Mouse (Mus musculus) granulocyte monocyte progenitor cell, adult 5-6 weeks (primary cell): ENCODE measurements around the gene Fcer1g. TPM values are rescaled to one million over a fixed set of nuclear protein-coding genes. Genes with fewer than 3 reads are reported as not detected.

ENCODE experiments used
- ATAC-seq: replicated peaks from 2 replicates; pipeline ENCODE4 v1.8.0; 2016; ENCODE audit warnings: mild to moderate bottlenecking, moderate TSS enrichment, inconsistent platforms; ENCODE audit not compliant: poor library complexity, severe bottlenecking
- total RNA-seq, 2 experiments: library from RNA; stranded (forward) in 1 of 2; stranded (reverse) in 1 of 2; fragments of 200-712, 200-1000 nt in 1 of 2; fragments of >200 nt in 1 of 2; fragmentation: Nextera tagmentation in 1 of 2; gene quantifications; 2 replicates each; pipeline ENCODE4 v1.2.3; 2014 to 2017

The Fcer1g gene
- total RNA-seq, 2 experiments from 2014 or later = 143 to 359 TPM

- no peak for ATAC-seq
Observed at GRCm38 (mm10) chr1:171193093-171193840, 40.9 kb downstream of the Fcer1g start.

- no peak for ATAC-seq
Observed at GRCm38 (mm10) chr1:171192283-171192682, 41.9 kb downstream of the Fcer1g start.

DNA sequence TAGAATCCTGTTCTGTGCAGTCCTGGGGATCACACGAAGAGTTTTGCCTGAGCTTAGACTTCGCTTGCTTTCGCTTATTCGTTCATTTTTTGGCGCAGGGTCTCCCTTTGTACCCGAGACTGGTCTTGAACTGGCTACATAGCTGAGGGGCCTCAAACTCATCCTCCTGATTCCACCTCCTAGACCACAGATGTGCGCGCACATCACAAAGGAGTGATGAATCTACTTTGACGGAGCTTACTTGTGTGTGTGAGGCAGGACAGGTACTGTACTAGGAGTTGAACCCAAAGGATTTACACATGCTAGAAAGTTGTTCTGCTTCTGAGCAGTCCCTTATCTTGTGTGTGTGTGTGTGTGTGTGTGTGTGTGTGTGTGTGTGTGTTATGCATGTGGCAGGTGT lies 43.3 kb downstream of the Fcer1g start:
- ATAC-seq = no peak

DNA sequence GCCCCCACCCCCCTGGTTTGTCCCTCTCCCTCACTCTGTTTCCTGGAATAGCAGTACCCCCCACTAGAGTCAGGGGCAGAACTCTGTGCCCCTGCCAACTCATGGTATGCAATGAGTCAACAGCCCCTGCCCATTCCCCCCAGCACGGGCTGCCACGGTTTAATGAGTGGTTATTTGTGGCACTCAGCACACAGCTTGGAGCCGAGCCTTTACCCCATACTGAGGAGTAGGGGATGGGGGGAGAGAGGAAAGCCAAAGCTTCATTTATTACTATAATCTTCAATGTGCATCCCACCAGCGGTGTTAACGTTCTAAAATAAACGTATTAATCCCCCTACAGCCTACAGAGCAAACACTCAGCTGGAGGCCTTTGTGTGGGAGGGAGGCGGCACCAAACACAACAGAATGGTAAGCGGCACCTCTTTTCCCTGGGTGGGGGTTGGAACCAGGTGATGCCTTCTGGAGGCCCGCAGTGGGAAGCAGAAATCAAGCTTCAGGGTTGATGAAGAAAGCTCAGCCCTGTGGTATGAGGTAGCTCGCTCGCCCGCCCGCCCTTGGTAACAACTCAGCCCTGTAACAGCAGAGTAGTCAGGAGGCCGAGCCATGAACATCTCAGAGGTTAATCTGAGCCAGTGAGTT lies 44.6 kb downstream of the Fcer1g start:
- ATAC-seq = no peak

GRCm38 (mm10) chr1:171189046-171189445 lies 45.1 kb downstream of the Fcer1g start:
- ATAC-seq = no peak

DNA sequence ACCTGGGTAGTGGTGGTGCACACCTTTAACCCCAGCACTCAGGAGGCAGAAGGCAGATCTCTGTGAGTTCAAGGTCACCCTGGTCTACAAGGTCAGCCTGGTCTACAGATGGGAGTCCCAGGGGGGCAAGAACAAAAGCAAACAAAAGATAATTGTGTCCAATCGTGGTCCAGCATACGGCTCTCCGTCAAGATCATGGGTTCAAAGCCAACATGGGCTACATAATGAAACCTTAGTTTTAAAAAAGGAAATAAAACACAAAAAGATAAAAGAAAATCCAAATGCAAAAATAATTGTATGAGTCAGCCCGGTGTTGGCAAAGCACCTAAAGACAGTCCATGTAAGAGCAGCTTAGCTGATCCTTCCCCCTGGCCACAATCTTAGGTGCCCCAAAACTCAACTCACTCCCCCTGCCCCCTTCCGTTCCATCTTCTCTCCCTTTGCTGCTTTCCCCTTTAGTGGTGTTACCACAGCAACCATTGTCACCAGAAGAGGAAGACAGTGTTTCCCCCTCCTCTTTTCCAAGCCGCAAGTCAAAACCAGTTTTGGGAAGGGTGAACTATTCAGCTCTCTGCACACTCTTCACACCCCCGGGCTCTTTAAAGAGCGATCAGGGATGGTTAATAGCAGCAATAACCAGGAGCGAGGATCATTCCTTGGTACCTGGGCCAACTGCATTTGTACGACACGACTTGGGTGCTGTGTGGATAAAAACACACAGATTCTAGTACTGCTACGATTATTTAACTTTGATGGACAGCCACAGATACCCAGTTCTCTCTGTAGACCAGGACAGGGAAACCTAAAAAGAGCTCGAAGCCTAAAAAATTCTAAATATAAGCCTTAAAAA lies 46.1 kb downstream of the Fcer1g start:
- ATAC-seq = peak; percentile 65

- ATAC-seq = no peak
Observed at GRCm38 (mm10) chr1:171185655-171186054, 48.5 kb downstream of the Fcer1g start.

GRCm38 (mm10) chr1:171184314-171184713 lies 49.9 kb downstream of the Fcer1g start:
- ATAC-seq = peak; percentile 86

- no peak for ATAC-seq
Observed at GRCm38 (mm10) chr1:171183620-171184019, 50.5 kb downstream of the Fcer1g start.

- no peak for ATAC-seq
Observed at GRCm38 (mm10) chr1:171183025-171183424, 51.1 kb downstream of the Fcer1g start.

Other genes starting within 250 kb of the Fcer1g start
- 0.58 and 2.9 TPM in 2 replicates for gene Fcgr4, start 215.4 kb downstream of the Fcer1g start, total RNA-seq (2014; fragmentation: Nextera tagmentation)
- 3.1 and 3.5 TPM in 2 replicates for gene Fcgr4, start 215.4 kb downstream of the Fcer1g start, total RNA-seq (2017)
- gene Fcgr3, start 169.4 kb downstream of the Fcer1g start, total RNA-seq (2014; fragmentation: Nextera tagmentation) = 274 and 310 TPM in 2 replicates
- gene Fcgr3, start 169.4 kb downstream of the Fcer1g start, total RNA-seq (2017) = 498 and 520 TPM in 2 replicates
- 1.7 and 3.8 TPM in 2 replicates for gene Cfap126, start 120.4 kb downstream of the Fcer1g start, total RNA-seq (2014; fragmentation: Nextera tagmentation)
- gene Cfap126, start 120.4 kb downstream of the Fcer1g start, total RNA-seq (2017) = 0.47 and 1.5 TPM in 2 replicates
- 119 and 151 TPM in 2 replicates for gene Sdhc, start 83.8 kb downstream of the Fcer1g start, total RNA-seq (2014; fragmentation: Nextera tagmentation)
- gene Sdhc, start 83.8 kb downstream of the Fcer1g start, total RNA-seq (2017) = 110 and 112 TPM in 2 replicates
- 2.0 TPM in 1 of 2 replicates, not detected in the other for gene Mpz, start 83.7 kb downstream of the Fcer1g start, total RNA-seq (2014; fragmentation: Nextera tagmentation)
- gene Mpz, start 83.7 kb downstream of the Fcer1g start, total RNA-seq (2017) = not detected in 2 replicates
- gene Pcp4l1, start 38.1 kb downstream of the Fcer1g start, total RNA-seq (2014; fragmentation: Nextera tagmentation) = 11.7 and 11.8 TPM in 2 replicates
- gene Pcp4l1, start 38.1 kb downstream of the Fcer1g start, total RNA-seq (2017) = 13.7 TPM in 2 replicates
- not detected in 2 replicates for gene Nr1i3, start 20.4 kb downstream of the Fcer1g start, total RNA-seq (2014; fragmentation: Nextera tagmentation)
- 0.10 and 0.17 TPM in 2 replicates for gene Nr1i3, start 20.4 kb downstream of the Fcer1g start, total RNA-seq (2017)
- gene Tomm40l, start 11.9 kb downstream of the Fcer1g start, total RNA-seq (2014; fragmentation: Nextera tagmentation) = 30.1 and 30.3 TPM in 2 replicates
- 20.7 and 21.2 TPM in 2 replicates for gene Tomm40l, start 11.9 kb downstream of the Fcer1g start, total RNA-seq (2017)
- gene Apoa2, start 9.3 kb downstream of the Fcer1g start, total RNA-seq (2014; fragmentation: Nextera tagmentation) = 4.5 and 6.9 TPM in 2 replicates
- gene Apoa2, start 9.3 kb downstream of the Fcer1g start, total RNA-seq (2017) = 3.7 and 8.0 TPM in 2 replicates
- not detected in 2 replicates for gene Adamts4, start 16.1 kb upstream of the Fcer1g start, total RNA-seq (2014; fragmentation: Nextera tagmentation)
- gene Adamts4, start 16.1 kb upstream of the Fcer1g start, total RNA-seq (2017) = not detected in 2 replicates
- gene Ndufs2, start 17.0 kb upstream of the Fcer1g start, total RNA-seq (2014; fragmentation: Nextera tagmentation) = 270 and 271 TPM in 2 replicates
- gene Ndufs2, start 17.0 kb upstream of the Fcer1g start, total RNA-seq (2017) = 358 and 391 TPM in 2 replicates
- 24.7 and 25.6 TPM in 2 replicates for gene B4galt3, start 36.0 kb upstream of the Fcer1g start, total RNA-seq (2014; fragmentation: Nextera tagmentation)
- 14.7 and 19.0 TPM in 2 replicates for gene B4galt3, start 36.0 kb upstream of the Fcer1g start, total RNA-seq (2017)
- gene Ppox, start 46.8 kb upstream of the Fcer1g start, total RNA-seq (2014; fragmentation: Nextera tagmentation) = 22.5 and 37.6 TPM in 2 replicates
- gene Ppox, start 46.8 kb upstream of the Fcer1g start, total RNA-seq (2017) = 16.8 and 25.3 TPM in 2 replicates
- gene Usp21, start 53.6 kb upstream of the Fcer1g start, total RNA-seq (2014; fragmentation: Nextera tagmentation) = 34.7 and 37.6 TPM in 2 replicates
- 20.0 and 22.8 TPM in 2 replicates for gene Usp21, start 53.6 kb upstream of the Fcer1g start, total RNA-seq (2017)
- gene Ufc1, start 60.7 kb upstream of the Fcer1g start, total RNA-seq (2014; fragmentation: Nextera tagmentation) = 142 and 143 TPM in 2 replicates
- gene Ufc1, start 60.7 kb upstream of the Fcer1g start, total RNA-seq (2017) = 108 and 113 TPM in 2 replicates
- gene Dedd, start 94.8 kb upstream of the Fcer1g start, total RNA-seq (2014; fragmentation: Nextera tagmentation) = 16.4 and 17.1 TPM in 2 replicates
- gene Dedd, start 94.8 kb upstream of the Fcer1g start, total RNA-seq (2017) = 12.9 and 16.8 TPM in 2 replicates
- 28.1 and 30.3 TPM in 2 replicates for gene Nit1, start 111.3 kb upstream of the Fcer1g start, total RNA-seq (2014; fragmentation: Nextera tagmentation)
- gene Nit1, start 111.3 kb upstream of the Fcer1g start, total RNA-seq (2017) = 24.6 and 33.8 TPM in 2 replicates
- gene Pfdn2, start 111.3 kb upstream of the Fcer1g start, total RNA-seq (2014; fragmentation: Nextera tagmentation) = 35.6 and 62.6 TPM in 2 replicates
- gene Pfdn2, start 111.3 kb upstream of the Fcer1g start, total RNA-seq (2017) = 15.2 and 28.0 TPM in 2 replicates
- not detected in 2 replicates for gene Klhdc9, start 126.4 kb upstream of the Fcer1g start, total RNA-seq (2014; fragmentation: Nextera tagmentation)
- gene Klhdc9, start 126.4 kb upstream of the Fcer1g start, total RNA-seq (2017) = 0.52 and 0.77 TPM in 2 replicates
- gene Nectin4, start 135.7 kb upstream of the Fcer1g start, total RNA-seq (2014; fragmentation: Nextera tagmentation) = 1.5 and 2.4 TPM in 2 replicates
- gene Nectin4, start 135.7 kb upstream of the Fcer1g start, total RNA-seq (2017) = 0.99 and 1.6 TPM in 2 replicates
- gene Arhgap30, start 154.6 kb upstream of the Fcer1g start, total RNA-seq (2014; fragmentation: Nextera tagmentation) = 47.2 and 53.5 TPM in 2 replicates
- 63.0 and 67.1 TPM in 2 replicates for gene Arhgap30, start 154.6 kb upstream of the Fcer1g start, total RNA-seq (2017)
- gene Usf1, start 176.9 kb upstream of the Fcer1g start, total RNA-seq (2014; fragmentation: Nextera tagmentation) = 51.3 and 64.2 TPM in 2 replicates
- 71.0 and 71.5 TPM in 2 replicates for gene Usf1, start 176.9 kb upstream of the Fcer1g start, total RNA-seq (2017)
- gene Tstd1, start 184.5 kb upstream of the Fcer1g start, total RNA-seq (2014; fragmentation: Nextera tagmentation) = 10.1 and 14.9 TPM in 2 replicates
- 3.7 TPM in 1 of 2 replicates, not detected in the other for gene Tstd1, start 184.5 kb upstream of the Fcer1g start, total RNA-seq (2017)
- gene F11r, start 203.2 kb upstream of the Fcer1g start, total RNA-seq (2014; fragmentation: Nextera tagmentation) = not detected in 2 replicates
- gene F11r, start 203.2 kb upstream of the Fcer1g start, total RNA-seq (2017) = 5.8 TPM in 1 of 2 replicates, not detected in the other